Mouse (Mus musculus): Measurements from ENCODE around the gene Snta1. TPM values are rescaled to one million over a fixed set of nuclear protein-coding genes. Genes with fewer than 3 reads are reported as not detected.

Gene Snta1
- under 1 TPM; 0.07 to 0.33 TPM for polyA plus RNA-seq (2017; shearing (Covaris generic))

GRCm38 (mm10) chr2:154407643-154408445 is at the start of gene Snta1:
Snta1 (minus strand) TSS chr2:154408099.

GRCm38 (mm10) chr2:154436458-154437190 is 28.7 kb upstream of the Snta1 start, which contains the start of gene Cbfa2t2:
Cbfa2t2 (plus strand) TSS chr2:154436481.

GRCm38 (mm10) chr2:154372842-154373500 is 34.9 kb downstream of the Snta1 start, which contains the start of gene Cdk5rap1:
Cdk5rap1 (minus strand) TSS chr2:154373010.

Other genes with a start within 250 kb of the Snta1 start
- not detected for gene Bpifa5, start 245.5 kb downstream of the Snta1 start, polyA plus RNA-seq (2017; shearing (Covaris generic))
- gene Bpifb1, start 217.3 kb downstream of the Snta1 start, polyA plus RNA-seq (2017; shearing (Covaris generic)): under 1 TPM; 0.05 to 0.17 TPM
- under 1 TPM in 1 of 2 experiments, not detected in 1; 0.62 TPM for gene Bpifb5, start 184.4 kb downstream of the Snta1 start, polyA plus RNA-seq (2017; shearing (Covaris generic))
- not detected for gene Bpifb9a, start 150.2 kb downstream of the Snta1 start, polyA plus RNA-seq (2017; shearing (Covaris generic))
- not detected for gene Bpifb9b, start 100.9 kb downstream of the Snta1 start, polyA plus RNA-seq (2017; shearing (Covaris generic))
- 10 to 100 TPM; 20.1 to 48.4 TPM for gene Cdk5rap1, start 35.1 kb downstream of the Snta1 start, polyA plus RNA-seq (2017; shearing (Covaris generic))
- 10 to 100 TPM; 19.7 to 21.4 TPM for gene Cbfa2t2, start 28.4 kb upstream of the Snta1 start, polyA plus RNA-seq (2017; shearing (Covaris generic))
- gene 1700003F12Rik, start 139.0 kb upstream of the Snta1 start, polyA plus RNA-seq (2017; shearing (Covaris generic)): 1 to 10 TPM; 1.2 to 2.8 TPM
- 1 to 10 TPM in 1 of 2 experiments, under 1 TPM in 1; 0.13 to 2.1 TPM for gene Actl10, start 143.7 kb upstream of the Snta1 start, polyA plus RNA-seq (2017; shearing (Covaris generic))
- gene Necab3, start 150.8 kb upstream of the Snta1 start, polyA plus RNA-seq (2017; shearing (Covaris generic)): 1 to 10 TPM in 1 of 2 experiments, under 1 TPM in 1; 0.61 to 2.0 TPM
- 1 to 10 TPM; 1.8 to 5.7 TPM for gene E2f1, start 161.8 kb upstream of the Snta1 start, polyA plus RNA-seq (2017; shearing (Covaris generic))
- 10 to 100 TPM; 16.4 to 20.1 TPM for gene Pxmp4, start 195.6 kb upstream of the Snta1 start, polyA plus RNA-seq (2017; shearing (Covaris generic))
- gene Zfp341, start 205.2 kb upstream of the Snta1 start, polyA plus RNA-seq (2017; shearing (Covaris generic)): 1 to 10 TPM in 1 of 2 experiments, under 1 TPM in 1; 0.98 to 1.6 TPM
- under 1 TPM; 0.34 to 0.60 TPM for gene 4930519P11Rik, start 205.3 kb upstream of the Snta1 start, polyA plus RNA-seq (2017; shearing (Covaris generic))
- gene Chmp4b, start 243.6 kb upstream of the Snta1 start, polyA plus RNA-seq (2017; shearing (Covaris generic)): 10 to 100 TPM; 11.1 to 11.4 TPM